Mouse (Mus musculus) 416B (cell line): ENCODE measurements at regions not wholly inside any gene's neighbourhood (a gene's known extent, or its start where the extent isn't known, plus 50 kb on each side); places are given as distances from the start of the nearest gene placed in this dataset.

Experiments used
- DNase-seq: peaks from one replicate; pipeline ENCODE4 v3.0.0; 2011; ENCODE audit warnings: low read depth

DNA sequence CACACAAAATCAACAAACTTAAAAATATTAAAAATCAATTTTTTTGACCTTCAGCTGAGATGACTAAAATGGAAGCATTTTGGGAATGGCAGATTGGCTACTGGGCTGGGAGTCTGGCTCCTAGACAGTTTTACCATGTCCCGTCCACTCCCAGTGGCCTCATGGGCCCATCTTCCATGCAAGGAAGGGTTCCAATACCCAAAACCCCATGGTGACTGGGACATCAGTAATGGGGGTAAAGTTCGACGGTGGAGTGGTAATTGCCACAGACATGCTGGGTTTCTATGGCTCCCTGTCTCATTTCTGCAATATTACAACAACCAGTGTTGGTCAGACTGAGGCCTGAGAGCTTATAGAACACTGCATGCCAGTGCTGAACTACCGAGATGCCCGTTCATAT, 82.2 kb downstream of the Il20rb start:
- no peak for DNase-seq

DNA sequence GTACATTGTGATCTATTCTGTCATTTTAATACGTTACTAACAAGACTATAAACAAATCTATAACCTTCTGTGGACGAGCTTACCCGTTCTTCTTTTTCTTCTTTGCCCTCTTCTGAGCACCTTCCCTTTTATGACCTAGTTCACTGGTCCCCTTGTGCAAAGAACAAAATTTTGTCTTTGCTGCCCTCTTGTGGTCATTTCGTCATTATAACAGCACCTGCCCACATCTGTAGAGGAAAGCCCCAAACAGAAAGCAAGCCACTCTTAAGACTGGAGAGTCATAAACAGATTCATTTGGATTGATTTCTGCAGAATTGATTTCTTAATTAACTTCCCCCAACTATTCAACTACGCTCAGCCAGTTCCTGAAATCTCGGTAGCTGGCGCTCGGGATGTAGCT, 86.2 kb downstream of the Il20rb start:
- peak; percentile 75 for DNase-seq

DNA sequence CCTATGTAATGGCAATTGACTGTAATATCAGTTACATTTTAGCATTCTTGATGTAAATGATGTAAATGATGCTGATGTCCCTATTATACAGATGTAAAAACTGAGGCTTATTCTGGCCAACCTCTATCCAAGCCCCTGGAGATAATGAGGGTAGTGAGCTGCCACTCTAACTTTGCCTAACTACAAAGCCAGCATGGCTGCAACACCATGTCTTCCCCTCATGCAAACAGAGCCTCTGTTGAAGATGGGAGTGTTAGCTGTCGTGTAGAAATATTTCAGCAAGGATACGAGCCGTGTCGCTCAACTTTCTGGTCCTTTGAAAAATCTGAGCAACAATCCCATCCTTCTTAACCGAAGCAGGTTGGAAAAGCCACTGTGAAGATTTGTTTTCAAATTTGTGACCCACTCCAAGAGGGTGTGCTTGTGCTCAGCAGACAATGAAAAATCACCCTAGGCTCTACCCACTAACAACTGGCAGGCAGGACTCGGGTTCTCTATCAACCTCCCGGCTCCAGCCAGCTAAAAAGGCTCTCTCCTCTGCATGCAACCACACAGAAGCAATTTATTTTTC, 90.2 kb downstream of the Il20rb start:
- no peak for DNase-seq

DNA sequence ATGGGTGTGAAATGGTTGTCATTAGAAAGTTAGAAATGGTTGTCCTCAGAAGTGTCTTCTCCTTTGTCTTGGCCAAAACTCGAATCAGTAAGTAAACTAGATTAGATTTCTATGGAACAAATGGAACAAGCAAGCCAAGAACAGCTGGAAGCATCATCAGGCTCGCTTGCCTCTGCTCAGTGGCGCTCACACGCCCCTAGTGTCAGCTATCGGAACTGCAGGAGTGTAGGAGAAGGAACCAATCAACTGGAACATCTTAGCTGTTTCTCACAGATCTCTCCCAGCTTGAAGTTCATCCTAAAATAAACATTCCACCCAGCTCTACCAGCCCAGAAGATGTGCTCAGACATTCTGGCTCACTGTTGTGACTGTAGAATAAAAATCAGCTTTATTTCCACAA, 90.9 kb downstream of the Il20rb start:
- DNase-seq: peak; percentile 47

DNA sequence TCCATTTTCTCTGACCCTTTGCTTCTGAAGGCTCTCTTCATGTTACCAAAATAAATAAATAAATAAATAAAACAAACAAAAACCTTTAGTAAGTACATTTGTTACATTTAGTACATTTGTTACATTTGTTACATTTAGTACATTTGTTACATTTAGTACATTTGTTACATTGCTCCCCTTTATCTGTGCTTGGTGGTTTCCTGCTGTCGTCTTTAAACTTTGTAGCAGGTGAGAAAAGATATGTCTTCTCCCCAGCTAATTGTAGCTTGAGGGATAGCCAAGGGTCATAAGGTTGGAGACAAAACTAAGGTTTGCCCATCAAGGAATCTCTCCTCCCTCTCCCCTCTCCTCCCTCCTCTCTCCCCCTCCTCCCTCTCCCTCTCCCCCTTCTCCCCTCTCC, 92.0 kb downstream of the Il20rb start:
- DNase-seq: no peak

DNA sequence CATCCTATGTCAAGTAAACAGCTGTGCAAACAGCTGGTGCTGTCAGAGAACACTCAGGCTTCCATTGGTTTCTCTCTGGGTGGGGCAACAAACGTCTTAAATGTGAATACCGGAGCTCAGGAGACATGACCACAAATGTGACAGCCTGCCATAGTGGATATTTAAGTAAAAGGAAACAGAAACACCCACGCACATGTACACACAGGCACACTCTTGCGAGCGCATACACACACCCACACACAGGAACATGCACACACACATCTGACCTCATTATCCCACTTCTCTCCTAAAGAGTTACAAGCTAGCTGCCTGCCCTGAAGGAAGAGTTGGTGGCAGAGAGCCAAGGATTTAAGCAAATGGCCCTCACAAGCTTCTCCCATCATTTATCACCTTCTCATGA, 92.4 kb downstream of the Il20rb start:
- no peak for DNase-seq

DNA sequence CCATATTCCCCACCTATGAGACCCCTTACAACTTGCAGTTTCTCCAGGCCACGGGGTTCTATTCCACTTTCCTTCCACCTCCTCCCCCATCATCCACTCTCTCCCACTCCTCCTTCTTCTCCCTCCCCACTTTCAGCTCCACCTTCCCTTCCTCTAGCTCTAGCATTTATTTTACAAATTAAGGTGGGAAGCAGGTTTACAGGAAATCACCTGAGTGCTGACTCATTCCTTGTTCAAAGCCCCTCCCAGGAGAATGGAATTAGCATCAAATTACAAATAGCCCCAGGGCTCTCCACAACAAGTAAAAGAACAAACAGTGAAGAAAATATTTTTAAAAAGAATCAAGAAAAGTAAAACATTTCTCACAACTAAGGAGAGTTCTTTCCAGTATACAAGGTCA, 94.3 kb downstream of the Il20rb start:
- no peak for DNase-seq

DNA sequence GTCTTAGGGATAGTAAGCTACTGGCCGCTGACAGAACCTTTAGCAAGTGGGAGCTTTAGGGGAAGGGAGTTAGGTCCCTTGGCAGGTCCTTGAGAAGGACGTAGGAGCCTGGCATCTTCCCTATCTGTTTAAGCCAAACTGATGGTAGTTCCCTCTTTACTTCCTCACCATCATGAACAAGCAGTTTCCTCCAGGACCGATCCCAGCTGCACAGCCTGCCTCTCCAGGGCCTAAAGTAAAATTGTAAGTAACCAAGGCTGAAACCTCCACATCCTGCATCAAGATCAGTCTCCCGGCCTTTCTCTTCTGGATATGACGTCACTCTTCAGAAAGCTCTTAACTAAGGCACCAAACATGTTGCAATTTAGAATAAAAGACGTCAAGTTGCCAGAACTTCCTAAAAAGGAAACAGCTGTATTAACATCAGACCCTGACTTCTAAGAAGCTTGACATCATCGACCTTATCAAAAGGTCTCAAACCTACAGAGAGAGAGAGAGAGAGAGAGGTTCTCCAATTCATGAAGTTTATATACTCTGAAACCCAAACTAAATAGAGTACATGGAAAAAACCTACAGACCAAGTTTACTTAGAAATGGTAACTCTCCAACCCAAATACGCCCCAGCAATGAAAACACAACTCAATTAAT, 94.9 kb downstream of the Il20rb start:
- DNase-seq: peak; percentile 49

DNA sequence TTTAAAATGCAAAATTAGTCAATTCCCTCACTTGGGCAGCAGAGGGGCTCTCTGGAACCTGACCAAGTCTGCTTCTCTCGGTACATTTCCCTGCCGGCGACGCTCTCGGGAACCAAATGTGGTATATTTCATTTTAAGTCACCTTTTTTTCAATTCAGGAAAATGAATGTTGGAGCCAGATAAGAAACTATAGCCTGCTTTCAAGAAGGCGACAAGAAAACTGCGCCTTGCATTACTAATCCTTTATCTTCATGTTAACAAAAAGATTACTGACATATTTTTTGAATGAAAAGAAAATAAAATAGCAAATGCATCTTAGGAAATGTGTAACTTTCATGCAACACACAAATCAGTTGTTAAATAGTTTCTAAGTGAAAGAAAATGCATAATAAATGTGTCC, 98.2 kb downstream of the Il20rb start:
- DNase-seq: no peak

DNA sequence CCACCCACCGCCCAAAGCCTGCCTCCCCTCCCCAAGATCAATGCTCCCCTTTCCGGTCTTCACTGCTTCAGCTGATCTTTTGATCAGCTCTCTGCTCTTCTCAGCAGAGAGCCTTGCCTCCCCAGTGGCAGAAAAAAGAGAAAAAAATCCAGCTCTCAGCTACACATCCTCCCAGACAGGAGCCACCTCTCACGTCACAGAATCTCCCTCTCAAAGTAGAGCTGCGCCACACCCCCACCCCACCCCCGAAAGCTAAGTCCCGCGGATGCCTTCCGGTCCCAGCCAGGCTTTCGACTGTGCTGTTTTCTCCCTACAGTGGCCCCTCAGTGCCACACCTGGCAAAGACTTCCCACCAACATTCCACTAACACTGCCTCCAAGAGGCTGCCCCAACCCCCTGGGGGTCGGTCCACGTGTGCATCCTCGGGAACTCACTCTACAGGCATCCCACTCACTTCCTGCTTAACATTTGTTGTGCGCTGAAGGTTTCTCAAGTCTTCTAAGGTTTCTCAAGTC, 99.4 kb downstream of the Il20rb start:
- no peak for DNase-seq

DNA sequence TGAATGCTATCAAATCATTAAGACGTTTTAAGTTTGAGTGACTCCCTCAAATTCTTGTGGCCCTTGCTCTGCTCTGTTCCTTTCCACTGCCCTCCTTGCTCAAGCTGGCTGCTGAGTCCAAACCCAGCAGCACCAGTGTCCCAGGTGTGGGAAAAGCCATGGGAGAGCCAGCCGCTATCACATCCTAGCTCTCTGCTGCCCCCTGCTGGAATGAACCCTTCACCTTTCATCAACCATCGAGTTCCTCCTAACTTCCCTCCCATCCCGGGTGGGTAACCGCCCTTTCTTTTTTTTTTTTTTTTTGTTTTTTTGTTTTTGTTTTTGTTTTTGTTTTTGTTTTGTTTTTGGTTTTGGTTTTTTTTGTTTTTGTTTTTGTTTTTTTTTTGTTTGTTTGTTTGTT, 104.1 kb downstream of the Il20rb start:
- peak; percentile 49 for DNase-seq

DNA sequence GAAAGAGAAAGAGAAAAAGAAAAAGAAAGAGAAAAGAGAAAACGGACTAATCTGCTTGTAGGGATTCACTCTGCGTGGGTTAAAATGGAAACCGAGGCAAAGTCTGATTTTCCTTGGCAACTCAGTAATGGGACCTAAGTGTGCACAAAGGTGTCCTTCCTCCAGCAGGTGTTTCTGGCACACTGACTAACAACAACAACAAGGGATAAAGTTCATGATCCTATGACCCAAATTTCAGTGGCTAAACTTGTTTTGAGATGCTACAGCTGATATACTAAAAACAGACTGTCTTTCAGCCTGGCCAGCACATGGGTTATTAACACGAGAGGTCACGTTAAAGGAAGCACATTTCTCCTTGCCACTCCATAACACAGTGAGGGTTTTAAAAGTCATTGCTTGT, 116.7 kb downstream of the Il20rb start:
- no peak for DNase-seq

DNA sequence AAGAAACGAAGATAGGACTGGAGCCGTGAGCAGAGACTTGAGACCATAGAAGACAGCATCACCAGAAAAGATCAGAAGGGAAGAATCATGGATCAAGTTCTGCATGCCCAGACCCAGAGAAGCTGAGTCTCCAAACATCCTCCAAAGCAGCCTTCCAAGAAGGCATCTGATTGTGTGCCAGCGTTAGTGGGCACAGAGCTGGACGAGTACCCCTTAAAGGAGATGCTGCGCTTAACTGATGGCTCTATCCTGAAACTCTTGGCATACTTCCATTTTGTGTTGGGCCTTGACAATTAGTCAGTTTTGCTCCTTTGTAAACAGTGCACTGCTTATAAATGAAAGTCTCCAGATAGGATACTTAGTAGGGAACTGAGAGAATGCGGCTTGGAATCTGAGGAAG, 119.8 kb downstream of the Il20rb start:
- DNase-seq: no peak

DNA sequence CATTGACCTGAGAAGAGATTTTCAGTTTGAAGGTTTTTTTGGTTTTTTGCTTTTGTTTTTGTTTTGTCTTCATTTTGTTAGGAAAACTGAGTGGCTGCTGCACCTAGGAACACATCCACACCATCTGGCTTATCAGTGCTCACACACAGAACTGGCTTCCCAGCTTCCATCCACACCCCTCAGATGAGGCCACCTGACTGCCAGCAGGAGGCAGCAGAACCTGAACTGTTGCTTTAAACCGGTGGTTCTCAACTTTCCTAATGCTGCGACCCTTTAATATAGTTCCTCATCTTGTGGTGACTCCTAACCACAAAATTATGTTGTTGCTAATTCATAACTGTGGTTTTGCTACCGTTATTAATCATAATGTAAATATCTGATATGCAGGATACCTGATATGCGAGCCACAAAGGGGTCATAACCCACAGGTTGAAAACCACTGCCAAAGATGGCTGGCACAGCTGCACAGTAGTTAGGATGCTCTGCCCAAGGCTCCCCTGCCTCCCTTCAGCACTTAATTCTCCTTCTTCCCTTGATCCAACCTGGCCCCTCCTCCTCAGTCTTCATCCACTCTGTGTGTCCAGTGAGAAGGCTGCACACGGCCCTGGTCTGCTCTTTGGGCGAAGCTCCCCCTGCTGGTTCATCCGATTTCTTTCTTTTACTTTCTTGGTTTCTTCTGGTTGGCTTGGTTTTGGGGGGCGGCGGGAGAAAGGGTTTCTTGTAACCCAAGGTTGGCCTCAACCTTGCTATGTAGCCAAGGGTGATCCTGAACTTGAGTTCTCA, 126.5 kb downstream of the Il20rb start:
- DNase-seq: peak; percentile 61

DNA sequence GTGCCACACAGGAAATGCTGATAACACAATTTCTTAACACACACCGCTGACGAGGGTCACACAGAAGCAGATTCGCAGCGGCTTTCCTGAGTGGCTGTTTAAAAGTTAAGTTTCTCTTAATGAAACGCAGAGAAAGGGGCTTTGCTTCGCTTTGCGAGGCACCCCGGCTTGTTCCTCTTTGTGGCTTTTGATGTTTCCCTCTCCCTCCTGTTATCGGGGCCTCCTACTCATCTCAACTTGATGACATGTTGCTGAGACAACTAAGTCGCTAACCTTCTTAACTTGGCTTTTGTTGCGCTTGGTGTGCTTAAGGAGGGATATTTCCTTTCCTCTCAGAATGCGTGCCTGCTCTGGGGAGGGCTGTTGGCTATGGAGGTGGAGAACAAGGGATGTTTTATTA, 129.0 kb downstream of the Il20rb start:
- no peak for DNase-seq

DNA sequence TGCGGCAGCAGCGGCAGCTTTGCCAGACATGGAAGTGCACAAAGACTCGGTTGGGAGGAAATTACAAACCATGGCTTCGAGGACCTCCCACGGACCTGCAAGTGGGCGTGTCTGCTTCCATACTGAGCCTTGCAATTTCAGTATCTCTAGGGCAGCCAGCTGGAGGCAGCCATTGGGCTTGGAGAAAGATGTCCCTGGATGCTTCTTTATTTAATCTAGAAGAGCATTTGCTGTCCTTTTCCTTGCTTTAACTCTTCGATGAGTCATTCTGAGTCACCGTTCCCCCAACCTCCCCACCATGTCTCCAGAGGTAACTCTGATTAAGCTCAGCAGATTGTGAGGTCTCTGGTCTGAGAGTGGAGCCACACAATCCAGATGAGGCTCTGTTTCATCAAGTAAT, 145.8 kb downstream of the Il20rb start:
- peak; percentile 59 for DNase-seq

DNA sequence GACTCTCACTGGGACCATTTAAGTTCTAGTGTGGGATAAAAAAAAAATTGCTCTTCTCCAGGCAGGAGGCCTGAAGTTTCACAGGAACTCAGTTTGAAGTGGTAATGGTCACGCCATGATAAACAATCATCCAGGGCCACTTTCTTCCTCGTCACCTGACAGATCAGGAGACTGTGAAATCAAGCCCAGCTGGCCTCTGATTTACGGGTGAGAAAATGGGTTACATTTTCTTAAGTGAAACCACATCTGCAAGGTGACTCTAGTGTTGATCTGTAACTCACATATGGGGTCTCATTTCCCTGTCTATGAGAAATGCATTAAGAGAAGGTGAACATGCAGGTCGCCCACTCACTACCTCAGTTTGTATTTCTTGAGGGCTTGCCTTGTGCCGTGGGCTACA, 178.8 kb downstream of the Il20rb start:
- no peak for DNase-seq

DNA sequence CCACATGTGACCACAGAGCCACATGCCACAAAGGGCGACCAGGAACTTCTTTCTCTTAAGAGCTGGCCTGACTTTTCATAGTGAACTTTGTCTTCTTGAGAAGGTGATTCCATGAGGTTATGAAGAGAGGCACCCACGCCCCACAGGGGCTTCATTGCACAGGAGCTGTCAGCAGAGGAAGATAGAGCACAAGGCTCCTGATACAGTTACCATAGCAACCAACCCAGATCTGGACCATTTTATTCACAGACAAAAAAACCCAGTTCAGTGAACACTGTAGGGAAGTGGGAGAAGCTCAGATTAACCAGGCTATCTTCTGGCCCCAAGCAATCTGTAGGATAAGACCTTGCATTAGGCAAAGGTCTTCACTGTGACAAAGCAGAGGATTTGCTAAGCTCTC, 179.2 kb downstream of the Il20rb start:
- DNase-seq: no peak

DNA sequence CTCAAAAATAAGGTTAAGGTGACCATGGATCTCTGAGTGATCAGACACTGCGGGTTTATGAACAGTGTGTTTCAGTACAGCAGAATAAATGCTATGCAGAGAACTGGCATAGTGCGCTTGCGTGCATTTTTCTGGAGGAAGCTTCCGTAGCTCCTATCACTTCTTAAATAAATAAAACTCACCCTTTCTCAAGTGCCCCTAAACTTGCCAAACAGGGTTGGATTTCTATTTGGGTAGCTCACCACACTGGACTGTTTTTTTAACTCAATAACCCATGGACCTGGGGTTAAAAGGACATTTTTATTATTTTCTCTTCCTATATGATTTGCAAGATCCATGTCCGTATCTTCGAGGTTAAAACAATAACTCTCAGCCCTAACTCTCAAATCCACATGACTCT, 182.8 kb downstream of the Il20rb start:
- DNase-seq: no peak

DNA sequence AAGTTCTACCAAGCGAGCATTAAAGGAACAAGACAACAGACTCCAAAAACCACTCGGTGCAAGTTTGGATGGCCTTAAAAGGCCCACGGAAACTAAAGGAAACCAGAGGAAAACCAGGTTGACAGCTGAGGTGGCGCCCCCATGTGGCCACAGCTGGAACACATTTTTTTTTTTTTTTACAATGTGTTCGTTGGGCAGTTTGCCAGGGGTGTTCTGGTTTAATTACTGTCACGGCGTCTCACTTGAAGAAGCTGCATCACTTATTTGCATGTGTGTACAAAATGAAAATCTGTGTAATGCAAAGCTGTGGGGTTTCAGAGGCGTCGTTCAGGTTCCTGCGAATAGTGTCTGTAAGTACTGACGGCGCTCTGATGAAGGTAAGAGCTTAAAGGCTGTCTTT, 185.0 kb downstream of the Il20rb start:
- peak; percentile 8 for DNase-seq

DNA sequence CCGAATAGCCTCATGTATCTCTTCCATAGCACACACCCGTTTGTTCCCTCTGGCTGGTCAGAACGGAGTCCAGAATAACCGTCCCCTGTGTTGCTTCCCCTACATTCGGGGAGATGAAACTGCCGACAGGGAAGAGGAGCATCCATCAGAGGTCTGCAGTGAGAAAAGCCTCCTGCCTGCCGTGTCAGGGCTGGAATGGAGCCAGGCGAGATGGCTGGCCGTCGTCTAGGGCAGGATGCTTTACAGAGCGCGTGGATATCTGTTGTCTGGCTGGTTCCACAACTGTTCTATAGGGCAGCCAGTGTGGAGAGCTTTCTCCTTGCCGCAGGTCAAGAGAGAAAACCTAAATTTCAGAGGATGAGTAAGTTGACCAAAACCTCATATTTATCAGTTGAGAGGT, 209.2 kb downstream of the Il20rb start:
- DNase-seq: no peak

DNA sequence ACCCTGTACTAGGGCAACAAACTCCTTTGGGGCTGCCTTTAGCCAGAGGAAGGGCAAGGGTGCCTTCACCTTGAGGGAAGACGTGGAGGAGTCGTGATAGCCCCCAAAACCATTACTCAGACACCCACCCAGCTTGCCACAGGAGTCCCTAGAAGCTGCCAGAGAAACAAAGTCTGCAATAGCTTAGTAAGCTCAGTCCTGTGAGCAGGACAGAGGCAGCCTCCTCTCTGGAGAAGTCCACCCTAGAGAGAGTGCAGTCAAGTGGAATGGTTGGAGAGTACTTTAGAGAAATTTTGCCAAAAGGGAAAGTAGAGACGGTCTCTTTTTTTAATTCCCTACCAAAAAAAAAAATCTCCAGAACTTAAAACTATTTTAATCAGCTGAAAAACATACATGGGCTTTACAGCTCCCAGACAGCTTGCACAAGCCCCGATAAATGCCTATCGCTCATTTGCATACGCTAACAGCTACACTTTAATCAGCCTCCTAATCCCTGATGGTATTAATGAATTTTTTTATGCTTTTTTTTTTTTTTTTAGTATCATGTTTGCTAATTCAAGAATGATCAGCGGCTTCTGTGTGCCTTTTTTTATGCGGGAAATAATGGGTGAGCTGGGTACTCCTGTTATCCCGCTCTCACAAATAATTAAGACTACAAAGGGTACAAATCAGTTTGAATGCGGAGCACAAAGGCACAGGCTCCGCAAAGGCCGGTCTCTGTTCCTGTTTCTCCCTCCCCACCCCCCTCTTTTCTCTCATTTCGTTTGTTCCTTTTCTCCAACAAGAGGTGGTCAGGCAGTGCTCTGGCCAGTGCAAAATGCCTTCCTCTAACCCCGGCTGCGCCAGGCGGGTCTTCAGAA, 219.8 kb downstream of the Il20rb start:
- DNase-seq: no peak
